Mouse (Mus musculus): Measurements from ENCODE around the gene Rbm7.

DNA sequence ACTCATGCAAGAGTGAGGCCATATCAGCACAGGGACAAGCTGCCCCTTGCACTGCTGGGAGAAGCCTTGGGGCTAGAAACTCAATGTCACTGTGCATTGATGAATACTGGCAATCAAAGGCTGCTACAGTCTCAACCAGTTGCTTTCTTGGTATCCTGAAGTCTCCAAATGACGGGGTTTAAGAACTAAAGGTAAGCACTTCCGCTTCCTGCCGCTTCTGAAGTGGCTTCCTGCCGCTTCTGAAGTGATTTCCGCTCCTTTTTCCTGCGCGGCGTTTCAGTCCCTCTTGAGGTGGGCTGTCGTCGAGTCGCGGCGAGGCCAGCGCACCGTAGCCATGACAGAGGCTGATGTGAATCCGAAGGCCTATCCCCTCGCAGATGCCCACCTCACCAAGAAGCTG, 45.0 kb downstream of the Rbm7 start:
- TF ChIP-seq POLR2A (IDR thresholded peaks at IDR 0.05; ENCODE audit: low read depth, low read length) = no peak
- no peak for TF ChIP-seq CTCF (IDR thresholded peaks at IDR 0.05; ENCODE audit: borderline replicate concordance, insufficient read depth, low read length)
